Mouse (Mus musculus) heart, embryonic 12.5 days (tissue): ENCODE data around the gene 2310079G19Rik. TPM values are rescaled to one million over a fixed set of nuclear protein-coding genes. Genes with fewer than 3 reads are reported as not detected.

ENCODE experiments used
- ATAC-seq: fragments of 200-750 bp; cut with Nextera tagmentation; 2 replicates; pipeline ENCODE4 v1.8.0; 2017; ENCODE audit warnings: moderate TSS enrichment, moderate library complexity; ENCODE audit not compliant: insufficient number of reproducible peaks, low FRiP score
- H3K27ac ChIP-seq: fragments of 300-500 bp; sonication (generic); 2 replicates; pipeline ENCODE4 v1.5.1; 2016; ENCODE audit warnings: mild to moderate bottlenecking, moderate library complexity; ENCODE audit not compliant: poor library complexity, severe bottlenecking
- H3K27me3 ChIP-seq: fragments of 300-500 bp; sonication (generic); replicated peaks from 2 replicates; pipeline ENCODE4 v1.6.1; 2016; ENCODE audit warnings: mild to moderate bottlenecking, moderate library complexity
- H3K36me3 ChIP-seq: fragments of 300-500 bp; sonication (generic); 2 replicates; pipeline ENCODE4 v1.6.1; 2016; ENCODE audit warnings: mild to moderate bottlenecking, moderate library complexity
- H3K4me1 ChIP-seq: fragments of 300-500 bp; sonication (generic); replicated peaks from 2 replicates; pipeline ENCODE4 v1.6.1; 2016; ENCODE audit warnings: mild to moderate bottlenecking
- H3K4me2 ChIP-seq: fragments of 300-500 bp; sonication (generic); 2 replicates; pipeline ENCODE4 v1.6.1; 2016; ENCODE audit warnings: mild to moderate bottlenecking, moderate library complexity
- H3K4me3 ChIP-seq: fragments of 300-500 bp; sonication (generic); 2 replicates; pipeline ENCODE4 v1.5.1; 2016; ENCODE audit warnings: mild to moderate bottlenecking
- H3K9ac ChIP-seq: fragments of 300-500 bp; sonication (generic); 2 replicates; pipeline ENCODE4 v1.6.1; 2016; ENCODE audit warnings: mild to moderate bottlenecking, moderate library complexity
- H3K9me3 ChIP-seq: fragments of 300-500 bp; sonication (generic); replicated peaks from 2 replicates; pipeline ENCODE4 v1.6.1; 2016; ENCODE audit warnings: mild to moderate bottlenecking, moderate library complexity
- WGBS: fragments of 180-500 bp; shearing (Covaris S2); methylation state at CpG from one replicate; pipeline ENCODE4 v1.1.7; 2016; 5-methylcytosine and 5-hydroxymethylcytosine counted together
- polyA plus RNA-seq: library from polyadenylated mRNA; unstranded; fragments of >200 nt; fragmentation: Nextera tagmentation; extraction: Ambion mirVana; gene quantifications from 2 replicates; pipeline ENCODE4 v1.2.1, GENCODE M21; 2016

Gene 2310079G19Rik
- polyA plus RNA-seq, 1 experiment from 2014 or later = not detected

- ATAC-seq = no peak
- Histone ChIP-seq H3K4me1 (no peaks in the 10 kb centered on the region), H3K4me3 (no peak within 1 kb of the TSS), H3K36me3 (no peaks in the 10 kb centered on the region), H3K27me3 (no peaks in the 10 kb centered on the region), H3K27ac (no peak within 1 kb of the TSS), H3K4me2 (no peak within 1 kb of the TSS), H3K9me3 (no peaks in the 10 kb centered on the region), H3K9ac (no peak within 1 kb of the TSS)
- 89% methylated on average over 8 of the region's 8 CpGs for WGBS
Measured at GRCm38 (mm10) chr16:88611922-88612321, 15.5 kb downstream of the 2310079G19Rik start, which contains the start of gene Krtap24-1. Gene Krtap24-1, minus strand, starts transcription at chr16:88612279.

DNA sequence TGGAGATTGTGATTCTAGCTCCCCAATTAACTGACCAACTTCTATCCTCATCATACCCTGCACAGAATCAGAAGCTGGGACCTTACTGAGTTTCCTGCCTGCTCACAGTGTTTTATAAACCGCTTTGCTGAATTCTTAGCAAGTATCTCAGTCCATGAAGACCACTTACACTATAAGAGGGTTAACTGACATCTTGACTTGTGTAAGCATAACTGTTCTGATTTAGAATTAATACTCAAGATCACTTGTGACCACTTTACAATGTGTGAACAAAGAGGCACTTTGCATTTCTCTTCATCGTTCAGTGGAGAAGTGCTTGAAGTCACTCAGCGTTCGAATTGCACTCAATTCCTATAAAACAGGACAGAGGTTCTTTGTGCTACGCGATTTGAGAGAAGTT, 22.9 kb downstream of the 2310079G19Rik start:
- WGBS = 83% methylated on average over 6 of the region's 6 CpGs
- H3K9ac ChIP-seq = no peak overlapping the region

DNA sequence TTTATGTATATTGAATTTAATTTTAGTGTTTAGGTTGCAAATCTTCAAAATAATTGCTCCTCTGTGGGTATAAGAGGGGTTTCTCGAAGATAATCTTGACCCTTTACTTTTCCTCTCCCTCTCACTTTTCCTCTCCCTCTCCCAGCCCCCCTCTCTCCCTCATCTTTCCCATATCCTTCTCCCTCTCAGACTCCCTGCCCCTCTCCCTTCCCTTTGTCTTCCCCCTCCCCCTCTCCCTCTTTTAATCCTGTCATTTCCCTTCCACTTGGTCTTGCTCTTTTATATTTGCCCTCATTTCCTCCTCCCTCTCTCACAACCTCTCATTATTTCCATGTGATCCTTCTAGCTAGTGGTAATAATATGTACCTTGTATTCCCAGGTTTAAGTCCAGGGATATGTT, 25.0 kb downstream of the 2310079G19Rik start:
- H3K27ac ChIP-seq = no peak overlapping the region
- no peaks in the 10 kb centered on the region for H3K4me1 ChIP-seq
- WGBS = 35% methylated on average over 1 of the region's 1 CpGs
- no peak overlapping the region for H3K9ac ChIP-seq
- H3K4me3 ChIP-seq = no peak overlapping the region
- no peaks in the 10 kb centered on the region for H3K36me3 ChIP-seq
- no peak for ATAC-seq
- no peak overlapping the region for H3K4me2 ChIP-seq
- no peaks in the 10 kb centered on the region for H3K27me3 ChIP-seq
- H3K9me3 ChIP-seq = no peaks in the 10 kb centered on the region

More for the DNA sequence above, 22.9 kb downstream of the 2310079G19Rik start:
- H3K27me3 ChIP-seq = no peaks in the 10 kb centered on the region
- no peak overlapping the region for H3K27ac ChIP-seq
- no peak overlapping the region for H3K4me3 ChIP-seq
- ATAC-seq = no peak
- H3K9me3 ChIP-seq = no peaks in the 10 kb centered on the region
- H3K36me3 ChIP-seq = no peaks in the 10 kb centered on the region
- H3K4me2 ChIP-seq = no peak overlapping the region
- no peaks in the 10 kb centered on the region for H3K4me1 ChIP-seq

DNA sequence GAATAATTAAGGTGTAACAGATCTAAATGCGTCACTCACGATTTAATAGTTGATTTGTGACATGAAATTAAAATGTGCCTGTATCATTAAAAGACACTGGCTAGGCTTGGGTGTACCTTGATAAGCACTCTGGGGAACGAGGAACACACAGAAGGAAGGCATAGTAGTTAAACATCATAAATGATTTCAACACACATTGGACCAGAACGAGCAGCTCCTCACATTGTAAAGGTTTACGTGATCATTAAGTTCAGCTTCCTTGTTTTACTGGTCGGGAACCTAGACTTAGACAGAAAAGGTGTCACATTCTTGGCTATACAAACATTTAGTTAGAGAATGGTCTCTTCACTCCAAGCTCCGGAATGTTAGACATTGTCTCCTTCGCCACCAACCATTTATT, 27.2 kb downstream of the 2310079G19Rik start:
- no peak for ATAC-seq
- no peak overlapping the region for H3K4me2 ChIP-seq
- no peaks in the 10 kb centered on the region for H3K9me3 ChIP-seq
- H3K4me1 ChIP-seq = no peaks in the 10 kb centered on the region
- H3K9ac ChIP-seq = no peak overlapping the region
- H3K27me3 ChIP-seq = no peaks in the 10 kb centered on the region
- H3K4me3 ChIP-seq = no peak overlapping the region
- H3K36me3 ChIP-seq = no peaks in the 10 kb centered on the region
- no peak overlapping the region for H3K27ac ChIP-seq
- 80% methylated on average over 8 of the region's 8 CpGs for WGBS

DNA sequence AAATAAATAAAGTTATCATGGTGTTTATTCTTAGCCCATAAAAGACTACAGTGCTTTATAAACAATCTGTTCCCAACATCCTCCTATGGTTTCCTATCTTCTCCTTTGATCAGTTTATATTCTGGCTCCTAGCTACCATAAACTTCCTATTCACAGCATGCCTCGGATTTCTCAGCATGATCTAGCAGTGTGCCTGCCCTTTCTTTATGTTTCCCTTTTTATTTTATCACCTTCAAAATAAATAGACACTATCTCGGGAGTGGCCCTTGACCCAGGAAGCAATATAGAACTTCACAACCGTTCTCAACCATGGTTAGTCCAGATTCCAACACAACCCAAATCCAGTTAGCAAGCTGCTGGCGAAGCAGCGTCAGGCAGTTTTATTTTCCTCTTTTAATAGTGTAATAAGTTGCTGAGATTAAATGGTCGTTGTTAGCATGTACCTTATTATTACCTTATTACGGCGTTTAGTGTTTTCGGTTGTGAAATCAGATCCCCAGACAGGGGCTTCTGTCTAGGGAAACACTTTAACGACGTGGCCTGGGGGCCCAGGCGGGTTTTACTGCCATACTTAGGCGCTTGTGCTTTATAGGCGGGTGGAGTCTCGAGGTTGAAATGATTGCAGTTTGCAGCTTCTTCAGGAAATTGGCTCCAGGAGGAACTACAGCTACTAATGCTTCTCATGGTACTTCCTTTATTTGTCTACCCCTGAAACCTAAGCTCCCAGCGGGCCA, 27.8 kb downstream of the 2310079G19Rik start:
- no peaks in the 10 kb centered on the region for H3K36me3 ChIP-seq
- H3K9me3 ChIP-seq = no peaks in the 10 kb centered on the region
- H3K4me1 ChIP-seq = no peaks in the 10 kb centered on the region
- no peak overlapping the region for H3K27ac ChIP-seq
- H3K4me2 ChIP-seq = no peak overlapping the region
- H3K9ac ChIP-seq = no peak overlapping the region
- no peak for ATAC-seq
- 65% methylated on average over 16 of the region's 16 CpGs for WGBS
- no peak overlapping the region for H3K4me3 ChIP-seq
- H3K27me3 ChIP-seq = no peaks in the 10 kb centered on the region

GRCm38 (mm10) chr16:88592758-88593157, 34.7 kb downstream of the 2310079G19Rik start:
- Histone ChIP-seq H3K27ac (no peak overlapping the region), H3K27me3 (no peaks in the 10 kb centered on the region), H3K4me1 (no peaks in the 10 kb centered on the region), H3K4me3 (no peak overlapping the region), H3K36me3 (no peaks in the 10 kb centered on the region), H3K9ac (no peak overlapping the region), H3K9me3 (no peaks in the 10 kb centered on the region), H3K4me2 (no peak overlapping the region)
- ATAC-seq = no peak

DNA sequence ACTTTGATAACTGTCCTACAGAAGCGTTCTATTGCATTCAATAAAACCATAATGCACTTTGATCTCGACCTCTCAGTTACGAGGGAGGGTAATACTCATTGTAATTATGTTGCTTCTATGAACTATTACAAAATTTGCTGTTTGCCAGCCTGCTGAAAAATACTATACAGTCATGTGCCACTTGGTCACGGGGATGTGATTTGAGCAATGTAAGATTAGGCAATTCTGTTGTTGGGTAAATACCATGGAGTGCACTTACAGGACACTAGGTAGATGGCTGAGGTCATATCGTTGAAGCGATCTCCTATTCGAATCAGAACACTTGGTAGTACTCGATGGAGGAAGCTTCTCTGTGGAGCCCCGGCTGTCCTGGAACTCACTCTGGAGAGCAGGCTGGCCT, 44.1 kb downstream of the 2310079G19Rik start:
- no peak overlapping the region for H3K4me3 ChIP-seq
- no peaks in the 10 kb centered on the region for H3K36me3 ChIP-seq
- no peaks in the 10 kb centered on the region for H3K4me1 ChIP-seq
- no peak for ATAC-seq
- H3K4me2 ChIP-seq = no peak overlapping the region
- no peaks in the 10 kb centered on the region for H3K27me3 ChIP-seq
- no peak overlapping the region for H3K27ac ChIP-seq
- H3K9ac ChIP-seq = no peak overlapping the region
- WGBS = 83% methylated on average over 9 of the region's 9 CpGs
- H3K9me3 ChIP-seq = no peaks in the 10 kb centered on the region

Other genes with a start within 250 kb of the 2310079G19Rik start
- not detected in 2 replicates for gene Cldn17, start 120.7 kb downstream of the 2310079G19Rik start, polyA plus RNA-seq
- gene Cldn8, start 64.5 kb downstream of the 2310079G19Rik start, polyA plus RNA-seq = 0.34 TPM in 1 of 2 replicates, not detected in the other
- not detected in 2 replicates for gene Krtap24-1, start 15.4 kb downstream of the 2310079G19Rik start, polyA plus RNA-seq
- not detected in 2 replicates for gene Krtap26-1, start 20.1 kb upstream of the 2310079G19Rik start, polyA plus RNA-seq
- gene Krtap27-1, start 44.0 kb upstream of the 2310079G19Rik start, polyA plus RNA-seq = not detected in 2 replicates
- gene 2310061N02Rik, start 80.3 kb upstream of the 2310079G19Rik start, polyA plus RNA-seq = not detected in 2 replicates
- not detected in 2 replicates for gene Krtap13-1, start 101.2 kb upstream of the 2310079G19Rik start, polyA plus RNA-seq
- gene Krtap13, start 124.0 kb upstream of the 2310079G19Rik start, polyA plus RNA-seq = not detected in 2 replicates
- gene 2310034C09Rik, start 131.2 kb upstream of the 2310079G19Rik start, polyA plus RNA-seq = not detected in 2 replicates
- not detected in 2 replicates for gene 2310057N15Rik, start 146.5 kb upstream of the 2310079G19Rik start, polyA plus RNA-seq
- gene Gm5965, start 150.2 kb upstream of the 2310079G19Rik start, polyA plus RNA-seq = not detected in 2 replicates
- not detected in 2 replicates for gene Gm20741, start 184.6 kb upstream of the 2310079G19Rik start, polyA plus RNA-seq
- not detected in 2 replicates for gene Krtap15, start 192.5 kb upstream of the 2310079G19Rik start, polyA plus RNA-seq
- not detected in 2 replicates for gene Krtap14, start 198.5 kb upstream of the 2310079G19Rik start, polyA plus RNA-seq
- gene Krtap19-1, start 241.7 kb upstream of the 2310079G19Rik start, polyA plus RNA-seq = not detected in 2 replicates
- not detected in 2 replicates for gene Krtap19-2, start 246.6 kb upstream of the 2310079G19Rik start, polyA plus RNA-seq